Mouse (Mus musculus): ENCODE measurements around the gene 4933430I17Rik. TPM values are rescaled to one million over a fixed set of nuclear protein-coding genes. Genes with fewer than 3 reads are reported as not detected.
"Not testable (repeated sequence)": the region's sequence is repeated elsewhere in the genome, so short reads cannot be mapped to it uniquely, and the experiment has no call there.

The 4933430I17Rik gene
- total RNA-seq, 2 experiments from 2014 or later = 0.21 to 0.54 TPM

- not testable (repeated sequence) for DNase-seq (ENCODE audit: extremely low spot score in 1 of 2, low spot score in 1 of 2)
Measured at GRCm38 (mm10) chr4:62593546-62594240, 68.5 kb downstream of the 4933430I17Rik start.

GRCm38 (mm10) chr4:62594442-62594841, 69.3 kb downstream of the 4933430I17Rik start:
- DNase-seq (ENCODE audit: extremely low spot score in 1 of 2, low spot score in 1 of 2) = no peak

- DNase-seq (ENCODE audit: extremely low spot score in 1 of 2, low spot score in 1 of 2) = no peak
Measured at GRCm38 (mm10) chr4:62596051-62596450, 70.9 kb downstream of the 4933430I17Rik start.

Other genes with a start within 250 kb of the 4933430I17Rik start
- 10 to 100 TPM; 38.1 to 44.2 TPM for gene Fkbp15, start 164.8 kb upstream of the 4933430I17Rik start, total RNA-seq (2021)
- 10 to 100 TPM; 16.2 to 16.8 TPM for gene Slc31a1, start 164.6 kb upstream of the 4933430I17Rik start, total RNA-seq (2021)
- 10 to 100 TPM; 43.0 to 51.1 TPM for gene Cdc26, start 116.7 kb upstream of the 4933430I17Rik start, total RNA-seq (2021)
- 10 to 100 TPM; 12.4 to 12.6 TPM for gene Prpf4, start 116.6 kb upstream of the 4933430I17Rik start, total RNA-seq (2021)
- not detected for gene Rnf183, start 90.1 kb upstream of the 4933430I17Rik start, total RNA-seq (2021)
- 1 to 10 TPM; 6.7 to 8.5 TPM for gene Wdr31, start 54.5 kb upstream of the 4933430I17Rik start, total RNA-seq (2021)
- under 1 TPM; 0.20 to 0.38 TPM for gene Bspry, start 45.3 kb upstream of the 4933430I17Rik start, total RNA-seq (2021)
- 10 to 100 TPM in 1 of 2 experiments, 1 to 10 TPM in 1; 9.4 to 10.7 TPM for gene Hdhd3, start 21.9 kb upstream of the 4933430I17Rik start, total RNA-seq (2021)
- gene Alad, start 5.5 kb upstream of the 4933430I17Rik start, total RNA-seq (2021) = 10 to 100 TPM; 25.8 to 28.9 TPM
- 10 to 100 TPM; 21.0 to 21.9 TPM for gene Pole3, start 301 bp upstream of the 4933430I17Rik start, total RNA-seq (2021)
- gene Rgs3, start 34.5 kb downstream of the 4933430I17Rik start, total RNA-seq (2021) = 10 to 100 TPM; 18.9 to 23.6 TPM